Mouse (Mus musculus) cerebellum, postnatal 10 days (tissue): ENCODE results near the gene Fam227a.

Source experiments
- DNase-seq, 2 experiments: peaks; one replicate each; pipeline ENCODE4 v3.0.0; 2021; ENCODE audit warnings: mixed read lengths in 2 of 2

Gene Fam227a

GRCm38 (mm10) chr15:79683707-79684465, 25.1 kb upstream of the Fam227a start:
- no peak for DNase-seq

GRCm38 (mm10) chr15:79683146-79683545, 24.4 kb upstream of the Fam227a start:
- DNase-seq: no peak

- no peak for DNase-seq
These were observed 23.2 kb upstream of the Fam227a start for GRCm38 (mm10) chr15:79681973-79682372.

- no peak for DNase-seq
These were observed 19.2 kb upstream of the Fam227a start for GRCm38 (mm10) chr15:79677936-79678335.

- peak; percentile 45 to 46 for DNase-seq
These were observed 13.1 kb upstream of the Fam227a start for GRCm38 (mm10) chr15:79671828-79672348.

GRCm38 (mm10) chr15:79670972-79671299, 12.2 kb upstream of the Fam227a start:
- DNase-seq: no peak

- peak; percentile 92 to 95 for DNase-seq
These were observed 11.7 kb upstream of the Fam227a start, which contains the start of gene Tomm22 for GRCm38 (mm10) chr15:79670249-79670971. Gene Tomm22 (plus strand): TSS chr15:79670861.

- DNase-seq: no peak
These were observed 10.4 kb upstream of the Fam227a start for GRCm38 (mm10) chr15:79669195-79669594.

GRCm38 (mm10) chr15:79664666-79665065, 5.9 kb upstream of the Fam227a start:
- no peak for DNase-seq

- peak; percentile 53 to 65 for DNase-seq
These were observed 3.1 kb upstream of the Fam227a start for GRCm38 (mm10) chr15:79661852-79662251.

- peak; percentile 93 to 95 for DNase-seq
These were observed 772 bp downstream of the Fam227a start for GRCm38 (mm10) chr15:79657837-79658530.

GRCm38 (mm10) chr15:79656451-79656850, 2.3 kb downstream of the Fam227a start:
- DNase-seq: no peak

- peak; percentile 47 to 65 for DNase-seq
These were observed 7.3 kb downstream of the Fam227a start for GRCm38 (mm10) chr15:79651481-79651880.

GRCm38 (mm10) chr15:79650569-79650968, 8.2 kb downstream of the Fam227a start:
- DNase-seq: peak; percentile 72 to 82

- no peak for DNase-seq
These were observed 10.6 kb downstream of the Fam227a start for GRCm38 (mm10) chr15:79648130-79648529.

GRCm38 (mm10) chr15:79645483-79645882, 13.3 kb downstream of the Fam227a start:
- DNase-seq: no peak

- DNase-seq: no peak
These were observed 17.5 kb downstream of the Fam227a start for GRCm38 (mm10) chr15:79641135-79641817.

- no peak for DNase-seq
These were observed 28.3 kb downstream of the Fam227a start for GRCm38 (mm10) chr15:79630471-79630870.

- no peak for DNase-seq
These were observed 38.9 kb downstream of the Fam227a start for GRCm38 (mm10) chr15:79619770-79620414.

GRCm38 (mm10) chr15:79618456-79618855, 40.3 kb downstream of the Fam227a start:
- DNase-seq: no peak

- DNase-seq: no peak
These were observed 41.6 kb downstream of the Fam227a start for GRCm38 (mm10) chr15:79617135-79617534.

GRCm38 (mm10) chr15:79616729-79617128, 42.0 kb downstream of the Fam227a start:
- no peak for DNase-seq
